Mouse (Mus musculus) heart, postnatal 0 days (tissue): Measurements from ENCODE around the gene Hist1h2bf. TPM values are rescaled to one million over a fixed set of nuclear protein-coding genes. Genes with fewer than 3 reads are reported as not detected.
"Not testable (repeated sequence)": the region's sequence is repeated elsewhere in the genome, so short reads cannot be mapped to it uniquely, and the experiment has no call there.

Experiments used
- ATAC-seq: fragments of 200-750 bp; cut with Nextera tagmentation; 2 replicates; pipeline ENCODE4 v1.8.0; 2017; ENCODE audit warnings: low read depth, moderate number of reproducible peaks, moderate library complexity; ENCODE audit not compliant: insufficient read depth
- DNase-seq: peaks from one replicate; pipeline ENCODE4 v3.0.0-alpha.2; 2016; ENCODE audit warnings: low spot score
- H3K27ac ChIP-seq: fragments of 300-500 bp; sonication (generic); 2 replicates; pipeline ENCODE4 v1.5.1; 2014; ENCODE audit warnings: low read depth, mild to moderate bottlenecking
- H3K27me3 ChIP-seq: fragments of 300-500 bp; sonication (generic); 2 replicates; pipeline ENCODE4 v1.6.1; 2014; ENCODE audit warnings: low read length, mixed read lengths; ENCODE audit not compliant: control insufficient read depth, insufficient read depth
- H3K36me3 ChIP-seq: fragments of 300-500 bp; sonication (generic); replicated peaks from 2 replicates; pipeline ENCODE4 v1.6.1; 2014; ENCODE audit warnings: low read length, mixed read lengths; ENCODE audit not compliant: control insufficient read depth, insufficient read depth
- H3K4me1 ChIP-seq: fragments of 300-500 bp; sonication (generic); 2 replicates; pipeline ENCODE4 v1.6.1; 2014; ENCODE audit warnings: antibody characterized with exemption; ENCODE audit not compliant: control insufficient read depth, insufficient read depth
- H3K4me2 ChIP-seq: fragments of 300-500 bp; sonication (generic); 2 replicates; pipeline ENCODE4 v1.6.1; 2014; ENCODE audit warnings: low read depth, mild to moderate bottlenecking, low read length, moderate library complexity
- H3K4me3 ChIP-seq: fragments of 300-500 bp; sonication (generic); 2 replicates; pipeline ENCODE4 v1.5.1; 2014; ENCODE audit warnings: low read depth, low read length
- H3K9ac ChIP-seq: fragments of 300-500 bp; sonication (generic); replicated peaks from 2 replicates; pipeline ENCODE4 v1.6.1; 2014; ENCODE audit warnings: low read depth, low read length, mixed read lengths
- H3K9me3 ChIP-seq: fragments of 300-500 bp; sonication (generic); replicated peaks from 2 replicates; pipeline ENCODE4 v1.6.1; 2016; ENCODE audit warnings: low read length; ENCODE audit not compliant: control insufficient read depth
- CTCF ChIP-seq: IDR thresholded peaks from 2 replicates; pipeline ENCODE4 v1.5.1; 2016; ENCODE audit warnings: antibody characterized with exemption, control low read depth, low read depth
- EP300 ChIP-seq: IDR thresholded peaks from 2 replicates; pipeline ENCODE4 v1.6.1; 2016; ENCODE audit warnings: antibody characterized with exemption, low read depth
- WGBS: fragments of 180-500 bp; shearing (Covaris S2); extraction: QIAGEN DNeasy Blood & Tissue Kit; methylation state at CpG from one replicate; pipeline ENCODE4 v1.1.7; 2014; 5-methylcytosine and 5-hydroxymethylcytosine counted together
- polyA plus RNA-seq: library from polyadenylated mRNA; unstranded; fragments of >200 nt; fragmentation: Nextera tagmentation; extraction: Ambion mirVana; gene quantifications from 2 replicates; pipeline ENCODE4 v1.2.1, GENCODE M21; 2015
- total RNA-seq: library from RNA; depleted of rRNA; stranded (reverse); fragments of >200 nt; gene quantifications from 2 replicates; pipeline ENCODE4 v1.2.3, GENCODE M21; 2014; ENCODE audit warnings: low replicate concordance

The Hist1h2bf gene
- total and polyA plus RNA-seq, 2 experiments from 2014 or later: 1.3 to 603 TPM

DNA sequence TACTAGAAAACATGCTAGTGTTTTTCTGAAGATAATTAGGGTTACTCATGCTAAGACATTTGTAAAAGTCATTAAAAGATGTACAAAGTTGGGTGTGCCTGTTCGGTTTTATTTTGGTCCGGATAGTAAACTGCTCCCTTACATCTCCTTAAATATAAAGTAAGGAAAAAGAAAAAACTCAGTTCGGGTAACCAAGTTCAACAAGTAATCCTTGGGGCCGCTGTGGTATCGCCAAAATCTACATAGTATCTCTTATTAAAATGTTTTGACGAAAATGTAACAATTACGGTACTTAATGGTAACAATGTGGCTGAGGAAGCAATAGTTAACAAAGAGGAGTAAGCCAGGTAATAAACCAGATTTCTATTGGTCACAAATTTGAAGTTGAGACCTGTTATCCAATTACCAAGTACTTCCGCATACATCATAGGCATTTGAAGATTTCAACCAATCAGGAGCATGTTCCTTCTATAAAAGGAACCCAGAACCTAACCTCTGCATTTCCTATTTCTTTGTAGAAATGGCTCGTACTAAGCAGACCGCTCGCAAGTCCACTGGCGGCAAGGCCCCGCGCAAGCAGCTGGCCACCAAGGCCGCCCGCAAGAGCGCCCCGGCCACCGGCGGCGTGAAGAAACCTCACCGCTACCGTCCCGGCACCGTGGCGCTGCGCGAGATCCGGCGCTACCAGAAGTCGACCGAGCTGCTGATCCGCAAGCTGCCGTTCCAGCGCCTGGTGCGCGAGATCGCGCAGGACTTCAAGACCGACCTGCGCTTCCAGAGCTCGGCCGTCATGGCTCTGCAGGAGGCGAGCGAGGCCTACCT lies 29.8 kb downstream of the Hist1h2bf start, which contains the start of gene Hist1h3f:
TSS of gene Hist1h3f (plus strand) at position 88 of the 822 bp plus-strand sequence.
- TF ChIP-seq CTCF (no peak), EP300 (no peak)
- ATAC-seq (peak; percentile 88), DNase-seq (peak; percentile 98)
- peak within 1 kb of the TSS; percentile 59 for H3K9ac ChIP-seq
- no peaks in the 10 kb centered on the region for H3K9me3 ChIP-seq
- H3K27ac ChIP-seq: peak within 1 kb of the TSS; percentile 95
- H3K27me3 ChIP-seq: no peaks in the 10 kb centered on the region
- no peaks in the 10 kb centered on the region for H3K36me3 ChIP-seq
- no peaks in the 10 kb centered on the region for H3K4me1 ChIP-seq
- H3K4me3 ChIP-seq: peak within 1 kb of the TSS; percentile 57
- under 1% methylated on average over 22 of the region's 45 CpGs for WGBS
- H3K4me2 ChIP-seq: peak within 1 kb of the TSS; percentile 81

DNA sequence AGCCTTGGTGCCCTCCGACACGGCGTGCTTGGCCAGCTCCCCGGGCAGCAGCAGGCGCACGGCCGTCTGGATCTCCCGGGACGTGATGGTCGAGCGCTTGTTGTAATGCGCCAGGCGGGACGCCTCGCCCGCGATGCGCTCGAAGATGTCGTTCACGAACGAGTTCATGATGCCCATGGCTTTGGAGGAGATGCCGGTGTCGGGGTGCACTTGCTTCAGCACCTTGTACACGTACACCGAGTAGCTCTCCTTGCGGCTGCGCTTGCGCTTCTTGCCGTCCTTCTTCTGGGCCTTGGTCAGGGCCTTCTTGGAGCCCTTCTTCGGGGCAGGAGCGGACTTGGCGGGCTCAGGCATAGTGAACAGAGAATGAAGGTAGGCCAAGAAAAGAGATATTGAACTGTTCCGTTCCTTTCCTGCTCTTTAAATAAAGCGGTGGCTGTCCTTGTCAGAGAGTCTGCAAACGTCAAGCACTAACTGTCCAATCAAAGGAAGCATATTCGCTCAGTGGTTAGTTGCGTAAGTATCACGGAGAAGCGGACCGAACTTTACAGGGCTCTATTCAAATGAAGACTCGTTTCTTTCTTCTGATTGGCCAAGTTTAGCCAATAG lies 30.9 kb downstream of the Hist1h2bf start, which contains the start of gene Hist1h2bh:
TSS of gene Hist1h2bh (minus strand) at position 394 of the 609 bp plus-strand sequence.
- H3K4me1 ChIP-seq, H3K9me3 ChIP-seq, H3K27me3 ChIP-seq, H3K36me3 ChIP-seq: not testable (repeated sequence)
- DNase-seq (peak; percentile 98), ATAC-seq (peak; percentile 91)
- WGBS: under 1% methylated on average over 24 of the region's 42 CpGs
- Histone ChIP-seq H3K27ac (peak within 1 kb of the TSS; percentile 95), H3K4me2 (peak within 1 kb of the TSS; percentile 81), H3K9ac (peak within 1 kb of the TSS; percentile 59), H3K4me3 (peak within 1 kb of the TSS; percentile 57)

DNA sequence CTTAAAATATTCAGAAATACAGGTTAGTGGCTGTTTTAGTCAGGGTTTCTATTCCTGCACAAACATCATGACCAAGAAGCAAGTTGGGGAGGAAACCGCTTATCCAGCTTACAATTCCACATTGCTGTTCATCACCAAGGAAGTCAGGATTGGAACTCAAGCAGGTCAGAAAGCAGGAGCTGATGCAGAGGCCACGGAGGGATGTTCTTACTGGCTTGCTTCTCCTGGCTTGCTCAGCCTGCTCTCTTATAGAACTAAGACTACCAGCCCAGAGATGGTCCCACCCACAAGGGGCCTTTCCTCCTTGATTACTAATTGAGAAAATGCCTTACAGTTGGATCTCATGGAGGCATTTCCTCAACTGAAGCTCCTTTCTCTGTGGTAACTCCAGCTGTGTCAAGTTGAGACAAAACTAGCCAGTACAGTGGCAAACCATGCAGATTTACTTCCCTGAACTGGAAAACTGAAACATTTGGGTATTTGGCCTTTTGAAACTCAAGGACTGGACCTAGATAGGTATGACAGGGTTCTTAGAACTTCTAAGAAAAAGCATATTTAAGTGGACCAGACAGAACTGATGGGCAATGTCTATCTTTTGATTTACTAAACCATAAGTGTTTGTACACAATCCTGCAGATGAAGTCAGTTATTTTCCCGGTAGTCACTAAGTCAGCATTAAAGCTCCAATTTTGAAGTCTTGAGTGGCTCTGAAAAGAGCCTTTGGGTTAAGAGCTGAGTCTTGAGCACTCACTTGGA lies 31.6 kb downstream of the Hist1h2bf start:
- WGBS: 15% methylated on average over 3 of the region's 3 CpGs

DNA sequence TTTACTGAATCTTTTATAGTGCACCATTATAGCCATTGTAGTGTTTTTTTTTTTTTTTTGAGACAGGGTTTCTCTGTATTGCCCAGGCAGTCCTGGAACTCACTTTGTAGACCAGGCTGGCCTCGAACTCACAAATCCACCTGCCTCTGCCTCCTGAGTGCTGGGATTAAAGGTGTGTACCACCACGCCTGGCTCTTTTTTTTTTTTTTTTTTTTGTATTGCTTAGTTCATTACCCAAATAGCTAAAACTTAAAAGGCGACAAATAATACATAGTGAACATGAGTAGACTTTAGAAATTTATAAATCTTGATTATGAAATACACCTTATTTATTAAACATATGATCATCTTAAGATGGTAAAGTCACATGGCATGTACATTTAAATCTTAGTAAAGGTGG lies 32.5 kb downstream of the Hist1h2bf start:
- H3K36me3 ChIP-seq: no peaks in the 10 kb centered on the region
- no peaks in the 10 kb centered on the region for H3K4me1 ChIP-seq
- H3K9ac ChIP-seq: no peak overlapping the region
- TF ChIP-seq CTCF: no peak
- no peak for TF ChIP-seq EP300
- ATAC-seq (no peak), DNase-seq (no peak)
- H3K27me3 ChIP-seq: no peaks in the 10 kb centered on the region
- no peaks in the 10 kb centered on the region for H3K9me3 ChIP-seq
- no peak overlapping the region for H3K27ac ChIP-seq
- 83% methylated on average over 3 of the region's 3 CpGs for WGBS
- H3K4me2 ChIP-seq: no peak overlapping the region
- no peak overlapping the region for H3K4me3 ChIP-seq

More for the DNA sequence above, 31.6 kb downstream of the Hist1h2bf start:
- Histone ChIP-seq H3K4me3 (peak overlapping the region; percentile 55), H3K9ac (peak overlapping the region; percentile 58; the same call in 1 of the 2 replicates), H3K27ac (peak overlapping the region; percentile 89), H3K4me2 (peak overlapping the region; percentile 81)
- DNase-seq, H3K27me3 ChIP-seq, H3K9me3 ChIP-seq, H3K4me1 ChIP-seq, ATAC-seq, H3K36me3 ChIP-seq: not testable (repeated sequence)

DNA sequence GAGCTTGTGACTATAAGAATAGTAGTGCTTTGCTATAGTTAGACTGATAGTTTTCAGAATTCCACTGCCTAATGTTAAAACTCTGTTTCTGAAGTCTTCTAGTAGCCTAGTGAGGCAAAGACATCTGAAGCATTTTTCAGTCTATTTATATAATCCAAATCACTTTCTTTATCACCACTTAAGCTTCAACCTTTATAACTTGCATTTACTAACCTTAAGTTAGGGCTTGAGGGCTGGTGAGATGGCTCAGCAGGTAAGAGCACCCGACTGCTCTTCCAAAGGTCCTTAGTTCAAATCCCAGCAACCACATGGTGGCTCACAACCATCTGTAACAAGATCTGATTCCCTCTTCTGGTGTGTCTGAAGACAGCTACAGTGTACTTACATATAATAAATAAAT lies 34.2 kb downstream of the Hist1h2bf start:
- not testable (repeated sequence) for H3K27me3 ChIP-seq
- 58% methylated on average over 1 of the region's 1 CpGs for WGBS

More for the DNA sequence above, 34.2 kb downstream of the Hist1h2bf start:
- not testable (repeated sequence) for H3K9me3 ChIP-seq, ATAC-seq, H3K4me2 ChIP-seq, DNase-seq, H3K36me3 ChIP-seq, H3K9ac ChIP-seq, H3K4me3 ChIP-seq, H3K27ac ChIP-seq, H3K4me1 ChIP-seq
